Mouse (Mus musculus) right cerebral cortex, adult 2 months (tissue): ENCODE data around the gene Gng2.
A peak's percentile ranks its signal among the peaks of the same experiment; 100 is the strongest.

Experiments
- DNase-seq, 2 experiments: peaks; one replicate each; pipeline ENCODE4 v3.0.0; 2021 to 2022; ENCODE audit warnings: low spot score in 2 of 2

The Gng2 gene

DNA sequence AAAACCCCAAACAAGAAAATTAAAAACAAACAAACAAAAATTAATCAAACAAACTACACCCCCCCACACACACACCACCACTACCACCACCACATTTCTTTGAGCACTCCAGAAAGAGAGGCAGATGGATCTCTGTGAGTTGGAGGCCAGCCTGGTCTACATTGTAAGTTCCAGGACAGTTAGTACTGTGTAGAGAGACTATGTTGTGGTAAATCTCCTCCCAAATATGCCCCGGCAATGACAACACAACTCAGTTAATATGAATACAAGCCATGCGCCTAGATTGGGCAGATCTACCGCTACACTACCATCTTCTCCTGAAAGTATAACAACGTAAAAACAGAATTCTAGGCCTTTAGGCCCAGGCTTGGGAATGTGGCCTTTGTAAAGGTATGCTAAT, 117.1 kb downstream of the Gng2 start:
- DNase-seq = no peak

DNA sequence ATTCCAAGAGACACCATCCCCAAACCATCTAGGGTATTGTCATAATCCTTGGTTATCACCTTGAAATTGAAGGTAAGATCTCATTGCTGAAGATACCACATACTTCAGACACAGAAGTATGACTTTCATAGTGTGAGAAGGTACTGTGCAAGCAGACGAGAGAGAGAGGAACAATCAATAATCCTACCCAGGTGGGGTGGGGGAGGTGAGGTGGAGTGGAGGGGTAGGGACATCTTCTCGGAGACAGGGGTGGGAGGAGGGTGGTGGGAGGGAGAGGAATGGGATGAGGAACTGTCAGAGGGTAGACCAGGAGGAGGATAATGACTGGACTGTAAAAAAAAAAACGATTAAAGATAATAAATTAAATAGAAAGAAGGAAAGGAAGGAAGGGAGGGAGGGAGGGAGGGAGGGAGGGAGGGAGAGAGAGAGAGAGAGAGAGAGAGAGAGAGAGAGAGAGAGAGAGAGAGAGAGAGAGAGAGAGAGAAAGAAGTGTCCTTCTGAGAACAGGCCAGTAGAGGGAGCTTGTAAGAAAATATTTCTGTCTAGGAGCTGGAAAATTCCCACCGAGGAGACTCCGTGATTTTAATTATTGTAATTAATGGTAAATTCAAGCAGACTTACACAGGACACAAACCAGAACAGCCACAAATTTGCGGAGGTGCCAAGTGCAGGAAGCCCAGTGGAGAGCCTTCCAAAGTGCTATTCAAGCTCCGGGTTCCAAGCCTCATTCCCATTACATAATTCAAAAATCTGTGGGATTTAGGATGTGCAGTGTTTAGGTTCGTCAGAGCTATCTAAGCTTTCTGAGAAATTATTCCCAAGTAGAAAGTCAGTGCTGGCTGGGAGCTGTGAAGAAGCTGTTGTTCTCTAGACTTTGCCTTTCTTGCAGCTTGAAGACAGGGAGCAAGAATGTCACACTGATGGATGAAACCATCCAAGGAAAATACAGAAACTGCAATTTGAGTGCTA, 118.3 kb downstream of the Gng2 start:
- DNase-seq = peak; percentile 57 to 62

DNA sequence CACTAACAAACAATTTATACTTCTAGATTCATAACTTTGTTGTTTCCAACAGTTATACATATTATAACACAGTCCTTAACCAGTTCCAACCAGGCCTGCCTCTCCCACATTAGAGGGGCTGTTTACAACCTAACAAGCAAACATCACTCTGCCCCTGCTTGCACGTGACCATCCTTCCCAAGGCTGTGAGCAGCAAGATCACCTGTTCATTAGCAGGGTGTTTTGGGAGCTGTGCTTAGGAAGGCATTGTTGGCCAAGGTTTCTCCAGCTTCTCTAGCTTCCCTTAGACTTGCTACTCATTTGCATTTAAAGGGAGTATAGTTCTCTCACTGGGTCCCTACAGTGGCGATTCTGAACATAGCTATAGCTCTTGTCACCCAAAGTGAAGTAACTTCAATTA, 119.1 kb downstream of the Gng2 start:
- no peak for DNase-seq

DNA sequence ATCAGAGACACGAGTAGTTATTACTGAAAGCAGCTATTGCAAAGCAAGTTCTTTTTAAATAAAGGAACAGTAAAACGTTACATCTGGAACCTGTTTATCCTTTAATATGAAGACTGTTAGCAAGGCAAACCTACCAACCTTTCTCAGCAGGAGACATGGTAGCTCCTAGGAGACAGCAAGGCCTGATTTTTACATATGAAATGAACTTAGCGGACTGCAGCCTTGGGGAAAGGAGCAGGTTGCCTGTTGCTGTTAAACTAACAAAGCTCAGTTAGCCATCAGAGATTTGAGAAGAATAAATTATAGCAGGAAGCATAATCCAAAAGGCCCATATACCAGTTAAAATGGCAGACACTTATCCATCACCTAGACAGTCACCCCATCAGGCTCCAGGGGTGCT, 124.0 kb downstream of the Gng2 start:
- no peak for DNase-seq

DNA sequence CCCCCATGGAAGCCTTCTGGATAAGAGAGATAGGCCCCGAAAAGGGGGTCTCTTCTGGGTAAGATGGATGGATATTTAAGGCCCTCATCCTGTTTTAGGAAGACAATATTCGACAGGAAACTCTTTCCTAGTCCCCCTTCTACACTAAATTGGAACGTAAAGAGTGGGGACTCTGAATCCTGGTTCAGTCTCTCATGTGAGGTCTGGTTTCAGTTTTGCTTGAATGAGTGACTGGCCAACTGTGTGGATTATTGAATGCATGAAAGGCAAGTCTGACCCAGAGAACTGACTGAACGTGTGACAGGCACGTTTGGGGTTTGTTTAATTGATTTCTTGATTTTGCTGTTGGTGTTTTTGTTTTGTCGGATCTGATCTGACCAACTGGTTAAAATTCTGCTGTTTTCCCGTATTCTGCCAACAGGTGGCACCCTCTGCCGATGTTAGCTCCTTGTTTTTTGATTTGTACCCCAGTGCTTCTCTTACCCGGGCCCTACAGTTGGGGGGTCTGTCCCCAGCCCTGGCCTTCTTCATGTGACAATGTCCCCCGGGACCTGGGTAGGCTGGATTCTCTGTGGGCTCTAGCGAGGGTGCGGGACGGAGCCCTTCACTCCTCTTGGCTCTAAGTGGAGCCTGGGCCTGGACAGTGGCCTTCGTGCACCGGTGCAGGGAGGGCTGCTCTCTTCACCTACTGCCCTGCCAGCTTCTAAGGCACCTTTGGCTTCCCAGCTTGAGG, 137.7 kb downstream of the Gng2 start:
- peak; percentile 86 to 87 for DNase-seq

DNA sequence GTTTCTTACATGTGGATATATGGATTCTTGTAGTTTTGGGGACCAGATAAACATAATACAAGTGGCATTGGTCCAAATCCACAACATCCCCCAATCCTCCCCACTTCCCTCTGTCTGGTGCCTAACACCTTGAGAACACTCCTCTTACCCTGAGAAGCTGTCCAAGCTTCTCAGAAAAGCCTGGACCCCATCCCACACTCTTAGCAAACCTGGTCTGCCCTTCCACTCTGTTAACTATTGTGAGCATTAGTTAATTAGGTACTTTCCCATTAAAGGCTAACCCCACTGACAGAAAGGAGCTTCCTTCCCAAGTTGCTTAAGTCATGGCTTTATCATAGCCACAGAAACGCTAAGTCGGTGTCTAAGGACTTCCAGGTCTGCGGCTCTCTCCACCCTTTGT, 141.1 kb downstream of the Gng2 start:
- no peak for DNase-seq

DNA sequence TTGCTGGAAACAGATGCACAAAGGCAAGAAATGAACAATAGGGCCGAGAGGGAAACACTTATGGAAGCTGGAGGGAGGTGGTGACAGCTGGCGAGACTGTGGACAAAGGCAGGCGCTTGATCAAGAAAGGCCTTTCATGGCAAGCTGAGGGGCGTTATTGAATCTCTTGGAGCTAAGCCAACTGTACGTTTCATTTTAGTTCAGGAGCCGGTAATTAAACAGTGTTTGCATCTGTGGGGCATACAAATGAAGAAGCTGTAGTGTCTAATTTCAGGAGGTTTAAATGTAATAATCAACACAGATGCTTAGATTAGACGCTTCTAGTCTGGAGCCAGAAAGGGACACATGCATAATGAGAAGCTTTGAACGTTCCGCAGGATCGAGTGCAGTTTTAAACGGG, 151.9 kb downstream of the Gng2 start:
- no peak for DNase-seq

DNA sequence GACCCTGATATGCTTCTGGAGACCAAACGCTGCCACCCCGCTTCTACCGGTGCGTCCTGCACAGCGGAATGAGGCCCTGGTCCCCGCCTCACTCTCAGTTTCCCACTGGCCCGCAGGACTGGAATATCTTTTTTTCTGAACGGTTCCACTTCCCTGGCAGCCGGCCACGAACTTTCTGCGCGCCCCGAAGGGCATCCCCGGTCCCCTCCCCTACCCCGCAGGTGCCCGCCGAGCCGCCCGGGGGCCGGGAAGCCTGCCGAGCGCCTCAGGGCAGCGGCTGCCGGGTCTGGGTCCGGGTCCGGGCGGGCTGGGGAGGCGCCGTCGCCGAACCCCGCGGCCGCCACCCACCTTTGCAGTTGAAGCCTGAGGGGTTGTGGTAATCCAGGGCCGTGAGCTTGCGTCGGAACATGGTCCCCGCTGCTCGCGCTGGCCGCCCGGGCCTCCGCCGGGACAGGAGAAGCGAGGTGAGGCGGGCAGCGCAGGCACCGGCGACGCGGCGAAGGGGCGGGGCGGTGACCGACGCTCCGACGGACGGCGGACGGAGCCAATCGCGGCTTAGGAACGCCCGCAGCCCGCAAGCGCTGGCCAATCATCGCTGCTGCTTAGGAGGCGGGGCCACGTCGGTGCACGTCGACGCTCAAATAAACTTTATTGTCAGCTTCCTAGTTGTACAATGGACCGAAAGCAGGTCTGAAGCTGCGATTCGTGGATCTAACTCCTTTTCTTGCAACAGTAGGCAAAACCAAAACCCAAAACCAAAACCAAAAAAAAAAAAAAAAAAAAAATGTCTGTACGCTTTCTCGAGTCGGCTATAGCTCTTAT, 153.9 kb downstream of the Gng2 start, which contains the start of gene Rtraf:
Gene Rtraf, minus strand, starts transcription at position 504 of the 822 bp plus-strand sequence.
- DNase-seq = peak; percentile 87 to 89
